Mouse (Mus musculus) layer of hippocampus, postnatal 36 days (tissue): ENCODE measurements around the gene 3830406C13Rik. TPM values are rescaled to one million over a fixed set of nuclear protein-coding genes. Genes with fewer than 3 reads are reported as not detected.
A peak's percentile ranks its signal among the peaks of the same experiment; 100 is the strongest.

Source experiments
- DNase-seq, 2 experiments: peaks; one replicate each; pipeline ENCODE4 v3.0.0; 2022
- total RNA-seq, 2 experiments: library from RNA; stranded (reverse); gene quantifications; 2 replicates each; pipeline ENCODE4 v1.2.3; 2021

The 3830406C13Rik gene
- total RNA-seq, 2 experiments from 2014 or later = 27.6 to 35.0 TPM

DNA sequence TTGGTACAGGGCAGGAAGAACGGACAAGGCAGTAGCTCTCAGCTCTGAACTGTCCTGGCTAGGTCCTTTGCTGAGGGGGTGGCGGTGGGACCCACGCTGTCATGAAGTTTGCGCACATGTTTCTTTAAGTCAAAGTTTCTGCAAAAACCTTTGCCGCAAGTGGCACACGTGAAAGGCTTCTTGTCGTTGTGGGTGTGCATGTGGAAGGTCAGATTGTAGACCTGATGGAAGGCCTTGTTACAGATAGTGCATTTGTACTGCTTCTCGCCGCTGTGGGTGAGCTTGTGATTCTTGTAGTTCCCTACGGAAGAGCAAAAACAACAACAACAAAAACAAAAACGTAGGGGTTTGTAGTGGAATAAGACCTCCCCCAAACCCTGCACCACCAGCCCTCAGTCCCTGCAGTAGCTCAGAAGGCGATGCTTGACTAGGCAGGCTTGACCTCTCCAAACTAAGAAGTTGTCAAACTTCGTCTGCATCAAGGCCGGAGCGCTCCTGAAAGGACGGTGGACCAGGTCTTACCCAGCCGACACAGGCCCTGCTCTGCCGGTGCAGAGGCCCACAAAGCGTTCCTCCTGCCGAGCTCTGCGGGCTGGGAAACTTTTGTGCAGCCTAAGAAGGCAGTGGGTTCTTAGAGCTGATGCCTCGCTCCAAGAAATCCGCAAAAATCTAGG, 58.6 kb downstream of the 3830406C13Rik start:
- DNase-seq = no peak

- DNase-seq = no peak
Observed at GRCm38 (mm10) chr14:12343451-12343941, 59.5 kb downstream of the 3830406C13Rik start.

GRCm38 (mm10) chr14:12344061-12344745, 60.2 kb downstream of the 3830406C13Rik start:
- peak in 1 of 2 experiments; percentile 5 for DNase-seq

DNA sequence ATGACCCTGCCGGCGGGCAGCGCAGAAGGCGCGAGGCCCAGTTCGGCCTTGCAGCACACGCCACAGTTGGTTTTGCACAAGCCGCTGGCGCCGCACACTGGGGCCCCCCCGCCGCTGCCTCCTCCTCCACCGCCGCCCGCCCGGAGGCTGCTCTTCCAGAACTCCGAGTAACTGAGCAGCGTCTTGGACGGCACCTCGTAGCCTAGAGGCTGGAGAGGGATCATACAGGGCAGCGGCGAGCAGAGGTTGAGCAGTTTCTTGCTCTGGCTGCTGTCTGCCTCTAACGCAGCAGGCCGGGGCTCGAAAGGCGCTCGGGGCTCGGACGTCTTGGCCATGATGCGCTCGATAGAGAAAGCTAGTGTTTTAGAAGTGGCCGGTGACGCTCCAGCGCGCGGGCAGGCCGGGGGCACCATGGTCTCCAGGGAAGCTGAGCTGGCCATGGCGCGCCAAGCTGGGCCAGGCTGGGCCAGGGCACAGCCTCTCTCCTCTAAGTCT, 60.8 kb downstream of the 3830406C13Rik start:
- DNase-seq = peak; percentile 51 to 53

GRCm38 (mm10) chr14:12345241-12345921, 61.4 kb downstream of the 3830406C13Rik start:
- DNase-seq = peak; percentile 31 to 44

DNA sequence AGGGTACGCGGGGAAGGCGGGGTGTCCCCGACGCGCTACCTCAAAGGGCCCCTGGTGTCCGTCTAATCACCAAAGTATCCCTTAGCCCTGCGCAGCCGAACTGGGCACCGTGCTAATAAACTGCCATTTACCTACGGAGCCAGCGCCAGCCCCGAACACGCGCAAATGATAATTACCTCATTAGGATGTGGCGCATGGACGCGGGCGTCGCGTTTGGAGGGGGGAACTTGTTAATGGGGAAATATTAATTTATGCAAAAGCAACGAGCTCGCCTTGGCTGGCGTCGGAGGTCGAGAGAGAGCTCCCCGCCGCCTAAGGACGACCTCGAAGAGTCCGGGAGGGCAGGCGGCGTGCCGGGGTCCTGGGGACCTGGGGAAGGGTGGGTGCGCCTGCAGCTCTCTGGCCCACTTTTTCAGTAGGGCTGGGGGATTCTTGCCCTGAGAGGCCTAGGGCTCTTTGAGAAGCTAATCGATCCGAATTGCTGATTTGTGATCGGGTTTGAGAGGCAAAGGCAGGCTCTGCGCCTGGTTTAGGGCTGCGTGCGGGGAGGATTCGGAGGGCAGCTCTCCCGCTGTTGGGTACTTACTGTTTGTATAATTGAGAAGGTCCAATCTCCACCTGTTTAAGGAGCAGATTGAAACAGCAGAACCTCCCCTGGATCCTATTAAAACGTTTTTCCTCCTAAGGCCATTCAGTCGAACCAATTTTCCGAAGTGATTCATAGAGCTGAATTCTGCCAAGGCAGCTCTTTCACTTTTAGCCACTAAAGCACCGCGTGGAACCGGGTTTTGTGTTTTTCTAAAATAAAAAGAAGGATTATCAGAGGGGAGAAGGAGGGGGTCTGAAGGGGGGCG, 62.3 kb downstream of the 3830406C13Rik start:
- peak; percentile 44 to 53 for DNase-seq

DNA sequence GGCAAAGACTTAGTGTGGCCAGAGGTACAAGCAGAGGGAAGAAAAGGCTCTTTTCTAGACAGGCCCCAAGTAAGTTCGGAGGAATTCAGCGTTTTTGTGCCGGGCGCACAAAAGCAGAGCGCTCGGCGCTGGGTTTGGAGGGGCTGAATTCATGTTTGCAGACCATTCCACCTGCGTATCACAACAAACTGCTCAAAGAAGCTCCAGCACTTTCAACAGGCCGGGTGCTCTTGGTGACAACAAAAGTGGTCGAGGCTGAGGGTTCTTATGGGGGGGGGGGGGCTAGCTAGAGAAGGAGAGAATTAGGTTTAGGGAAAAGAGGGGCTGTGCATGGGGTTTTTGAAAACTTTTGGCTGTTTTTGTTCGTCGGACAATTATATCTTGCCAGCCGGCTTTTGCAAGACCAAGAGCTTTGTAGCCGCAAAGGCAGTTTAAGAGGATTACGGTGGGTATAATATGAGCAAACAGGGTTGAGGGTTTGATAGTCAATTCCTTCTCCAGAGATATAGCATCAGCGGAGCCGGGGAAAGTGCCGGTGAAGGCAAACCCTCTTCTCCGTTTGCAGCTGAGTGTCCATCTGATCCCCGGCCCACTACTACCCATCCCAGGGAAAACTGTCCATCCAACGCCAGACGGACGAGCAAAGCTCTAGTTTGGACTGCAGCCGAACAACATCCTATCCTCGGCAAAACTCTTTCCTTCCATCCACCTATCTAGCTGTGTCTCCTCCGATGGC, 63.1 kb downstream of the 3830406C13Rik start:
- no peak for DNase-seq

DNA sequence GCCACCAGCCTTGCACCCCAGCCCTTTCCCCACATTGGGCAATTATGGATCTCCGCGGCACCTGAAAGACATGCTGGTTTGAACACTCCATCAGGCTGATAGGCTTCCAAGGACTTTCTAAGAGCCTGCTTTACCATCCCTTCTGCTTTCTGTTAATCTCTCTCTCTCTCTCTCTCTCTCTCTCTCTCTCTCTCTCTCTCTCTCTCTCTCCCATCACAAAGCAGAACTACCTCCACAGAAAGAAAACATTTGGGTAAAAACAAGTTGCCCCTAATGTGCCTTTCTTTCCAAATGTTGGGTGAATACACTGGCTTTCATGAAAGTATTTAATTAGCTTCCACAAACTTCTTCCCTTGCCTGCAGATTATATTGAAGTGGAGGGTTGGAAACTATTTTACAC, 64.1 kb downstream of the 3830406C13Rik start, which contains the start of gene Fezf2:
Gene Fezf2 (minus strand): TSS at position 101 of the 400 bp plus-strand sequence.
- no peak for DNase-seq

DNA sequence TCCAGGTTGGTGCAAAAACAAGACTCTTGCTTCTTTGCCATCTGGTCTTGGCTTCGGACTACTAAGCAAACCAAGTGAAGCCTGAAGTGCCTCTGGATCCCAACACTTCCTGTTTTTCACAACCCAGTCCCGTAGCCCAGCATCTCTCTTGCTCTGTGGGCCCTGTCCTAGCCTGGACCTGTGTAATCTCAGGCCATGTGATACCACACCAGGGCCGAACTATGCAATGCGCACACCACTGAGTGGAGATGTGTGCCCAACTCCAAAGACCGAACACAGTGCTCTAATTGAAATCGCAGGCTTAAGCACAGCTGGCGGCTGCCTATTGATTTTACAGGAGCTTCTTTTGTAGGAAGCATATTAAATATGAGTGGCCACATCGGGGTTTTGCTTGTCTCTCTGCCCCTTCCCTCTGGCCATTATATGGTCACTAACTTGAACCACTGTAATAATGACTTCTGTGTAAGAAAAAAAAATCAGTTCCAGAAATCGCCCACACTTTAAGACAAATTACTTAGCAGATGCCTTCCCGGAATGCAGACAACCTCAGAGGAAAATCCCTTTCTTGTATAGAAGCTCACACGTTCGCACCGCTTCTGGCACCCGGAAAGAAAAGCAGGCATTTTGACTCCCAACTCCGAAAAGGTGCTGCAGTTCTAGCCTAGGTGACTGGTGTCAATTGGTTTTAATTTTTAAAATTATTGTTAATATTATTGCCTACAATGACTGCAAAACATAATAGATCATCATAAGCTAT, 65.5 kb downstream of the 3830406C13Rik start:
- no peak for DNase-seq

- DNase-seq = no peak
Observed at GRCm38 (mm10) chr14:12350271-12350916, 66.4 kb downstream of the 3830406C13Rik start.

Other genes starting within 250 kb of the 3830406C13Rik start
- gene Gm49355, start 197 bp upstream of the 3830406C13Rik start, total RNA-seq = under 1 TPM in 1 of 2 experiments, not detected in 1; 0.22 TPM
- gene Fezf2, start 64.0 kb downstream of the 3830406C13Rik start, total RNA-seq = 10 to 100 TPM; 41.0 to 45.7 TPM